Comparison of ENCODE assay signal across 8 mouse cellular contexts in genomic region chr16:20620751-20621190, GRCm38 (mm10). TPM values are rescaled to one million over a fixed set of nuclear protein-coding genes. Genes with fewer than 3 reads are reported as not detected.
DNase-seq lines count a peak whose midpoint lies in the region; ATAC-seq and TF ChIP-seq lines count a peak whose summit lies in the region.

No protein-coding gene starts in this region.

- in situ Hi-C loops in ES-E14 (cut with MboI; ENCODE audit: low sequenced_read_pairs in 2 of 2, unreplicated experiment in 2 of 2) = no loop called here

- H3K27me3 ChIP-seq in kidney, embryonic 14.5 days (ENCODE audit: control insufficient read depth, insufficient read depth, low read length) = peaks cover 29% of the 10 kb centered on the region
- peaks cover 23% of the 10 kb centered on the region for H3K27me3 ChIP-seq in limb, embryonic 11.5 days (ENCODE audit: control insufficient read depth, insufficient read depth, low read length)

- H3K4me3 ChIP-seq in kidney, embryonic 14.5 days (ENCODE audit: low read length) = peak overlapping the region; percentile 49
- H3K4me3 ChIP-seq in ES-E14 (ENCODE audit: insufficient read depth in 1 of 2, low read depth in 1 of 2, low read length in 2 of 2, poor library complexity in 1 of 2, severe bottlenecking in 1 of 2) = peak overlapping the region; percentile 81 to 93
- H3K4me3 ChIP-seq in embryonic fibroblast, embryonic 13.5 days (ENCODE audit: insufficient read depth, low read length) = peak overlapping the region; percentile 40
- peak overlapping the region; percentile 72 for H3K4me3 ChIP-seq in limb, embryonic 11.5 days (ENCODE audit: low read depth, low read length)
- peak overlapping the region; percentile 77 for H3K4me3 ChIP-seq in olfactory bulb, adult 2 months (ENCODE audit: insufficient read depth, low read depth, low read length)

- TF ChIP-seq POLR2A in embryonic fibroblast, embryonic 13.5 days (IDR thresholded peaks at IDR 0.05; ENCODE audit: low read depth, low read length) = no peak
- no peak for TF ChIP-seq POLR2A in olfactory bulb, adult 2 months (IDR thresholded peaks at IDR 0.05; ENCODE audit: insufficient read depth, low read depth, low read length)

- no peak overlapping the region for H3K27ac ChIP-seq in kidney, embryonic 14.5 days (ENCODE audit: low read depth, low read length)
- no peak overlapping the region for H3K27ac ChIP-seq in ES-E14 (ENCODE audit: insufficient read depth, low read depth, low read length, poor library complexity, severe bottlenecking)
- H3K27ac ChIP-seq in embryonic fibroblast, embryonic 13.5 days (ENCODE audit: insufficient read depth, low read length) = 0 out of 2 replicates have a peak overlapping the region, but pooled peaks have one; percentile 19
- H3K27ac ChIP-seq in limb, embryonic 11.5 days (replicated peaks; ENCODE audit: low read depth, low read length) = no peak overlapping the region
- 0 out of 2 replicates have a peak overlapping the region, but pooled peaks have one; percentile 20 for H3K27ac ChIP-seq in olfactory bulb, adult 2 months (ENCODE audit: insufficient read depth, low read depth, low read length)

- no peaks in the 10 kb centered on the region for H3K36me3 ChIP-seq in kidney, embryonic 14.5 days (ENCODE audit: control insufficient read depth, insufficient read depth, low read length)
- H3K36me3 ChIP-seq in ES-E14 (ENCODE audit: control insufficient read depth, insufficient read depth, low read length, poor library complexity, severe bottlenecking) = peaks cover 3% of the 10 kb centered on the region; the same call in 1 of the 2 replicates
- H3K36me3 ChIP-seq in limb, embryonic 11.5 days (ENCODE audit: control insufficient read depth, insufficient read depth, low read length) = no peaks in the 10 kb centered on the region

- peaks cover 15% of the 10 kb centered on the region for H3K4me1 ChIP-seq in kidney, embryonic 14.5 days (ENCODE audit: control insufficient read depth, insufficient read depth, low read length)
- H3K4me1 ChIP-seq in ES-E14 (ENCODE audit: control insufficient read depth in 2 of 2, insufficient read depth in 2 of 2, low read length in 2 of 2, poor library complexity in 1 of 2) = peaks cover 0 to 4% of the 10 kb centered on the region in 2 experiments; a peak in 1 of 4 replicates
- H3K4me1 ChIP-seq in embryonic fibroblast, embryonic 13.5 days (ENCODE audit: control insufficient read depth, insufficient read depth, low read length) = 0 out of 2 replicates have a peak, but pooled peaks cover 9% of the 10 kb centered on the region
- peaks cover 16% of the 10 kb centered on the region for H3K4me1 ChIP-seq in limb, embryonic 11.5 days (ENCODE audit: control insufficient read depth, insufficient read depth, low read length)
- H3K4me1 ChIP-seq in olfactory bulb, adult 2 months (ENCODE audit: control insufficient read depth, insufficient read depth, low read length) = peaks cover 19% of the 10 kb centered on the region

- peak overlapping the region; percentile 73 for H3K9ac ChIP-seq in kidney, embryonic 14.5 days (ENCODE audit: low read depth, low read length)
- H3K9ac ChIP-seq in ES-E14 (ENCODE audit: insufficient read depth, low read depth, low read length, poor library complexity, severe bottlenecking) = peak overlapping the region; percentile 80
- H3K9ac ChIP-seq in limb, embryonic 11.5 days (ENCODE audit: low read length) = peak overlapping the region; percentile 70

- peak overlapping the region; percentile 81 for H3K4me2 ChIP-seq in kidney, embryonic 14.5 days (replicated peaks; ENCODE audit: low read depth, low read length)
- peak overlapping the region; percentile 99 for H3K4me2 ChIP-seq in limb, embryonic 11.5 days (ENCODE audit: low read depth, severe bottlenecking)

- 0 out of 2 replicates have a peak, but pooled peaks have one; percentile 2 for ATAC-seq in kidney, embryonic 14.5 days (ENCODE audit: low FRiP score, low TSS enrichment)
- 0 out of 2 replicates have a peak, but pooled peaks have one; percentile 7 for ATAC-seq in limb, embryonic 11.5 days (ENCODE audit: insufficient number of reproducible peaks, low FRiP score, low TSS enrichment, low read depth)

- no peak for DNase-seq in kidney, postnatal 14 days
- no peak for DNase-seq in ES-E14 (ENCODE audit: low read depth, low spot score)
- DNase-seq in limb, embryonic 11.5 days (ENCODE audit: low spot score) = peak; percentile 63
- no peak for DNase-seq in cerebellum, adult 18-20 months
- DNase-seq in adrenal gland, postnatal 25 days = no peak

- TF ChIP-seq CTCF in embryonic fibroblast, embryonic 13.5 days (IDR thresholded peaks at IDR 0.05; ENCODE audit: borderline replicate concordance, insufficient read depth, low read length) = no peak
- TF ChIP-seq CTCF in olfactory bulb, adult 2 months (IDR thresholded peaks at IDR 0.05; ENCODE audit: insufficient read depth, low read depth, low read length) = no peak

- no peaks in the 10 kb centered on the region for H3K9me3 ChIP-seq in kidney, embryonic 14.5 days (ENCODE audit: control insufficient read depth, low read length)
- H3K9me3 ChIP-seq in ES-E14 (ENCODE audit: control insufficient read depth, insufficient read depth, low read depth, low read length) = no peaks in the 10 kb centered on the region
- H3K9me3 ChIP-seq in limb, embryonic 11.5 days (ENCODE audit: control insufficient read depth, low read length) = no peaks in the 10 kb centered on the region

- WGBS in kidney, embryonic 14.5 days = under 1% methylated on average over 32 of the region's 32 CpGs
- under 1% methylated on average over 32 of the region's 32 CpGs for WGBS in limb, embryonic 11.5 days
- WGBS in olfactory bulb, adult 2 months = under 1% methylated on average over 32 of the region's 32 CpGs

TF ChIP-seq in ES-E14, 5 proteins besides CTCF, POLR2A, EP300 and RAD21:
- TF ChIP-seq ZNF384 (IDR thresholded peaks at IDR 0.05; ENCODE audit: low read depth, low read length) = no peak
- no peak for TF ChIP-seq MAFK (IDR thresholded peaks at IDR 0.05; ENCODE audit: insufficient read depth, low read depth, low read length)
- TF ChIP-seq ZC3H11A (IDR thresholded peaks at IDR 0.05; ENCODE audit: borderline replicate concordance, low read depth, low read length) = no peak
- no peak for TF ChIP-seq CHD2 (IDR thresholded peaks at IDR 0.05; ENCODE audit: low read depth, low read length)
- TF ChIP-seq HCFC1 (IDR thresholded peaks at IDR 0.05; ENCODE audit: borderline replicate concordance, insufficient read depth, low read length) = no peak

RNA-seq across cellular contexts. Expression of gene Camk2n2, which starts 0.3 kb away (rescaled TPM):
- 1.7 and 1.9 TPM in 2 replicates for polyA plus RNA-seq in kidney, embryonic 14.5 days (2014; fragmentation: Nextera tagmentation; extraction: Ambion mirVana)
- total RNA-seq in ES-E14 (2012; rRNA removed) = 0.32 and 0.58 TPM in 2 replicates
- 8.9 and 9.7 TPM in 2 replicates for polyA plus RNA-seq in embryonic fibroblast, embryonic 13.5 days (2011; ENCODE audit: insufficient read length, low read depth, missing spikeins)
- 0.87 and 1.2 TPM in 2 replicates for polyA plus RNA-seq in limb, embryonic 11.5 days (2014; fragmentation: Nextera tagmentation; extraction: Ambion mirVana)
- not detected in 2 replicates for polyA plus RNA-seq in olfactory bulb, adult 2 months (2012; ENCODE audit: insufficient read depth, insufficient read length, low replicate concordance, missing spikeins)
- total RNA-seq in adrenal gland, postnatal 25 days (2021) = 15.8 and 27.8 TPM in 2 replicates

RNA-seq across cellular contexts. Expression of gene Ece2, which starts 8.9 kb away (rescaled TPM):
- polyA plus RNA-seq in kidney, embryonic 14.5 days (2014; fragmentation: Nextera tagmentation; extraction: Ambion mirVana) = 2.6 and 3.1 TPM in 2 replicates
- total RNA-seq in ES-E14 (2012; rRNA removed) = 6.7 and 11.3 TPM in 2 replicates
- 11.4 and 17.2 TPM in 2 replicates for polyA plus RNA-seq in embryonic fibroblast, embryonic 13.5 days (2011; ENCODE audit: insufficient read length, low read depth, missing spikeins)
- 3.0 and 3.4 TPM in 2 replicates for polyA plus RNA-seq in limb, embryonic 11.5 days (2014; fragmentation: Nextera tagmentation; extraction: Ambion mirVana)
- polyA plus RNA-seq in olfactory bulb, adult 2 months (2012; ENCODE audit: insufficient read depth, insufficient read length, low replicate concordance, missing spikeins) = not detected in 2 replicates
- total RNA-seq in adrenal gland, postnatal 25 days (2021) = 11.4 and 15.0 TPM in 2 replicates

RNA-seq across cellular contexts. Expression of gene Alg3, which starts 9.2 kb away (rescaled TPM):
- polyA plus RNA-seq in kidney, embryonic 14.5 days (2014; fragmentation: Nextera tagmentation; extraction: Ambion mirVana) = 44.3 and 55.7 TPM in 2 replicates
- total RNA-seq in ES-E14 (2012; rRNA removed) = 28.9 and 43.3 TPM in 2 replicates
- 31.4 and 34.6 TPM in 2 replicates for polyA plus RNA-seq in embryonic fibroblast, embryonic 13.5 days (2011; ENCODE audit: insufficient read length, low read depth, missing spikeins)
- polyA plus RNA-seq in limb, embryonic 11.5 days (2014; fragmentation: Nextera tagmentation; extraction: Ambion mirVana) = 53.4 and 55.4 TPM in 2 replicates
- polyA plus RNA-seq in olfactory bulb, adult 2 months (2012; ENCODE audit: insufficient read depth, insufficient read length, low replicate concordance, missing spikeins) = not detected in 2 replicates
- 26.2 and 41.4 TPM in 2 replicates for total RNA-seq in adrenal gland, postnatal 25 days (2021)

RNA-seq across cellular contexts. Expression of gene Gm49333, which starts 9.4 kb away (rescaled TPM):
- not detected in 2 replicates for polyA plus RNA-seq in kidney, embryonic 14.5 days (2014; fragmentation: Nextera tagmentation; extraction: Ambion mirVana)
- total RNA-seq in ES-E14 (2012; rRNA removed) = not detected in 2 replicates
- 2.6 TPM in 1 of 2 replicates, not detected in the other for polyA plus RNA-seq in embryonic fibroblast, embryonic 13.5 days (2011; ENCODE audit: insufficient read length, low read depth, missing spikeins)
- polyA plus RNA-seq in limb, embryonic 11.5 days (2014; fragmentation: Nextera tagmentation; extraction: Ambion mirVana) = not detected in 2 replicates
- not detected in 2 replicates for polyA plus RNA-seq in olfactory bulb, adult 2 months (2012; ENCODE audit: insufficient read depth, insufficient read length, low replicate concordance, missing spikeins)
- total RNA-seq in adrenal gland, postnatal 25 days (2021) = not detected in 2 replicates

RNA-seq across cellular contexts. Expression of gene Eef1akmt4, which starts 9.4 kb away (rescaled TPM):
- polyA plus RNA-seq in kidney, embryonic 14.5 days (2014; fragmentation: Nextera tagmentation; extraction: Ambion mirVana) = 42.2 and 42.4 TPM in 2 replicates
- 21.6 and 23.0 TPM in 2 replicates for total RNA-seq in ES-E14 (2012; rRNA removed)
- polyA plus RNA-seq in embryonic fibroblast, embryonic 13.5 days (2011; ENCODE audit: insufficient read length, low read depth, missing spikeins) = 14.3 and 15.2 TPM in 2 replicates
- 33.8 and 42.1 TPM in 2 replicates for polyA plus RNA-seq in limb, embryonic 11.5 days (2014; fragmentation: Nextera tagmentation; extraction: Ambion mirVana)
- polyA plus RNA-seq in olfactory bulb, adult 2 months (2012; ENCODE audit: insufficient read depth, insufficient read length, low replicate concordance, missing spikeins) = not detected in 2 replicates
- 7.2 and 9.1 TPM in 2 replicates for total RNA-seq in adrenal gland, postnatal 25 days (2021)

Comparison
In these comparisons a context has a peak if more than half of its experiments do, and no peak if none do; other contexts are left out.
1. H3K27ac ChIP-seq: peak in embryonic fibroblast, embryonic 13.5 days (single experiment) and olfactory bulb, adult 2 months (single experiment); none in kidney, embryonic 14.5 days (single experiment), ES-E14 (single experiment) and limb, embryonic 11.5 days (single experiment).
2. RNA of gene Alg3, which starts 9.2 kb away (polyA plus RNA-seq): 44.3 to 55.7 TPM in kidney, embryonic 14.5 days, 53.4 to 55.4 TPM in limb, embryonic 11.5 days and 31.4 to 34.6 TPM in embryonic fibroblast, embryonic 13.5 days; not detected in olfactory bulb, adult 2 months; every median in the first group is over 10 times any median in the second.
3. Peak in every context shown above with its lines, with median percentiles within 50 percentile points of each other: H3K4me3 ChIP-seq and H3K9ac ChIP-seq.